Mouse (Mus musculus) heart, adult 9 months (tissue): ENCODE measurements around the gene Gpatch3.

Experiments
- DNase-seq, 2 experiments: peaks; one replicate each; pipeline ENCODE4 v3.0.0; 2022; ENCODE audit warnings: low spot score in 2 of 2

The Gpatch3 gene

GRCm38 (mm10) chr4:133620668-133621067 is 46.1 kb downstream of the Gpatch3 start:
- DNase-seq: no peak

GRCm38 (mm10) chr4:133622161-133622695 is 47.7 kb downstream of the Gpatch3 start:
- no peak for DNase-seq

DNA sequence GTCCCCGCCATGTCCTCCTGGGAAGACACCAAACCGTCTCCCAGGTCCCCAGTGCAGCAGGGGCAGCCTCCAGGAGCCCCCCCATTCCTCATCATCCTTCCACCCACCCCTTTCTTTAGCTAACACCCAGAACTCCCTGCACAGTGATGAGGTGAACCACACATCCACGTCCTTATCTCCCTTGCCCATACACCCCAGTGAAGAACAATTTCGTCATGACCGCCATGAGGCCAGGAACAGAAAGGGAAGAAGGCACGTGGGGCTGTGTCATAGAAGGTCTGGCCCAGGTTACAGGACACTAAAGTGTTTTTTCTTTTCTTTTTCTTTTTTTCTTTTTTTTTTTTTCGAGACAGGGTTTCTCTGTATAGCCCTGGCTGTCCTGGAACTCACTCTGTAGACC is 50.3 kb downstream of the Gpatch3 start:
- DNase-seq: no peak

GRCm38 (mm10) chr4:133625621-133626071 is 51.1 kb downstream of the Gpatch3 start:
- DNase-seq: peak; percentile 75 to 81

GRCm38 (mm10) chr4:133626221-133626620 is 51.7 kb downstream of the Gpatch3 start:
- DNase-seq: no peak

DNA sequence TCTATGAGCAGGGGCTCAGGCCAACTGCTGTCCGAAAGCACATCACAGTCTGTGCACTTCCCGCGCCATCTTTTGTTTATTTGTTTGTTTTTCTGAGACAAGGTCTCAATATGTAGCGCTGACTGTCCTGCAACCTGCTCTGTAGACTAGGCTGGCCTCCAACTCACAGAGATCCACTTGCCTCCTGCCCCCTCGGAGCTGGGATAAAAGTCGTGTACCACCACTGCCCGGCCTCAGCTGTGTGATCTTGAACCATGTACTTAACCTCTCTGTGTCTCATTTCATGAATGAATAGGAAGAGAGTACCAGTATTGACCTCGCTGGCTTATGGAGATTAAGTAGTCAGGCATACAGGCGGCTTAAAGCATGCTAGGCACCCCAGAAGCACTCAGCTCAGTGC is 52.1 kb downstream of the Gpatch3 start:
- DNase-seq: no peak

- no peak for DNase-seq
These were observed 52.5 kb downstream of the Gpatch3 start for GRCm38 (mm10) chr4:133627039-133627438.

GRCm38 (mm10) chr4:133628517-133628916 is 54.0 kb downstream of the Gpatch3 start:
- no peak for DNase-seq

- no peak for DNase-seq
These were observed 54.6 kb downstream of the Gpatch3 start for GRCm38 (mm10) chr4:133629191-133629590.

DNA sequence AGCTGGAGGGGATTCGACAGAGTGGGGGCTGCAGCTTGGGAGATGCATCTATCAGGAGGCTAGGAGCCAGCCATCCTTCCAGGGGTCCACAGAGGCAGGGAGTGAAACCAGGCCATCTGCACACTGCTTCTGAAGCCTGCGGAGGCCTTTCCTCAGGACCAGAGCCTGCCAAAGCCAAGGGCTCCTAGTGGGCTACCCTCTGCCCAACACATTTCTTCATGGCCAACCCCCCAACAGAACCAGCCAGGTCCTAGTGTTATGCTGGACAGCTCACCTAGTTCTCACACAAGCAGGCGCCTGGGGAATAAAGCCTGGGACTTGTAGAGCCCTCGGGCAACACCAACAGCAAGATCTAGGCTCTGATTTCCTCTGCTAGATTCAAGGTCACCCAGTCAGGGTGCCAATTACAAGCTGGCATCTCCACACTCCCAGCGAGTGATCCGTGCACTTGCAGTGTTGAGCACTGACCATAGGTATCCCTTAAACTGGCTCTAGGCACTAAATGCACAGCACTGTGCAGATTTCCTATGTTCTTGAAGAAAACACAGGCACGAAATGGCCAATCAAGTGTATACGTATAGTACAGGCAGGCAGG is 55.9 kb downstream of the Gpatch3 start:
- no peak for DNase-seq

DNA sequence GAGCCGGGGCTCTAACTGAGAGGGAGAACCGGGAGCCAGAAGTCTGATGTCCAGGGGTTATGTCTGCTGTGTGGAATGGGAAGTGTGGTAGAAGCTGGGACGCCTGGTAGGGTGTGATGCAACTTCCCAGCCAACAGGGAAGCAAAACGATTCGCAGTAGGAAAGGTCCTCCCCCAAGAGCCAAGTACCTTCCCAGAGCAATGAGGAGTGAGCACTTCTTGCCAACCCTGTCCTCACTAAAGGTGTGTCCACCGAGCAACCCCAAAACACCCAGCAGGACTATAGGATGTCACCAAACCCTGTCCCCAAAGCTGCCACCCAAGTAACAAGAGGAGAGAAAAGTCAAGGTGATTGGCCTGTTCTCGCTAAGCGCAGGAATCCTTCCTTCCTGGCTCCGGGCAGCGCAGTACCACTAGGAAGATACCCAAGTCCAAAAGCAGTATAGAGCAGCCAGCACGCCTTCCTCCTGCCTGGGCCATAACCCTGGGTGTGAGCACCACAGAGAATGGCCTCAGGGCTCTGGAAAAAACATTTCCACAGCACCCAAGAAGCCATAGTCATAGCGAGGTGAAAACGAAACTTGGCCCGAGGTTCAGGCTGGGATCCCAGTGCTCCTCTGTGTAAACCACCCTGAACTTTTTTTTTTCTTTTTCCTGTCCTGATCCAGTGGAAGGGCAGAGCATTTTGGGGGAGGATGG is 56.7 kb downstream of the Gpatch3 start:
- peak; percentile 48 to 69 for DNase-seq

GRCm38 (mm10) chr4:133631769-133632411 is 57.3 kb downstream of the Gpatch3 start:
- peak in 1 of 2 experiments; percentile 27 for DNase-seq

DNA sequence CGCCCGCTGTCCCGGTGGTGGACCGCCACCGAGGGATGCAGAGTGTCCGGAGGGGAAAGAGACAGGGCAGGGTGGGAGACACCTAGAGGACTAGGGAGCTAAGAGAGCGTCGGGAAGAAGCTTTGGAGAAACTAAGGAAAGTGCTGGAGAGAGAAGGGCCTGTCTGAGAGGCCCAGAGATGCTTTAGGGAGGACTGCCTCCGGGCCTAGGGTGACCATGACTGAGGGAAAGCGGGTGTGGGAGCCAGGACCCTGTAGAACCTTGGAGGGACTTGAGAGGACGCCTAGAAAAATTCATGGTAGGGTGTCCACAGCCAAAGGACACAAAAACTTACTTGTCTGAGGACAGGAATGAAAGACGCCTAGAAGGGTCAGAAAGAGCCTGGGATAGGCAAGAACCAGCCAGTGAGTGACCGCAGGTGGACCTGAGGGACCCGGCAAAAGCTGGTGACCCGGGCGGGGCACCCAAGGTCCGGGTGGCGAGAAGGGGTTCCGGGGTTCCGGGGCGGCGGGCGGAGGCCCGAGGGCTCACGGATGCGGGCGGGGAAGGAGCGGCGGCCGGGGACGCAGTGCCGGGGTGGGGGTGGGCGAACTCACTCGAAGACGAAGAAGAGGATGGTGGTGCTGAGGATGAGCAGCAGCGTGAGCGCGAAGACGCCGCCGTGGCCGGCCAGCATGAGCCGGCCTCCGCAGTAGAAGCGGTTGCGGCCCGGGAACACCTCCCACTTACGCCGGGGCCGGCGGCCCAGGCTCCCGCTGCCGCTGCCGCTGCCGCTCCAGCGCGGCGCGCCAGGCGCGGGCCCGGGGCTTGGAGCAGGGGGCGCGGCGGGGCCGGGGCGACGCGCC is 58.2 kb downstream of the Gpatch3 start:
- DNase-seq: no peak

GRCm38 (mm10) chr4:133633332-133634042 is 58.9 kb downstream of the Gpatch3 start:
- peak; percentile 89 to 90 for DNase-seq
